Mouse (Mus musculus): ENCODE measurements around the gene Srrm4. TPM values are rescaled to one million over a fixed set of nuclear protein-coding genes. Genes with fewer than 3 reads are reported as not detected.
A peak's percentile ranks its signal among the peaks of the same experiment; 100 is the strongest.

Srrm4 gene
- polyA plus RNA-seq, 1 experiment from 2014 or later = 32.0 TPM

DNA sequence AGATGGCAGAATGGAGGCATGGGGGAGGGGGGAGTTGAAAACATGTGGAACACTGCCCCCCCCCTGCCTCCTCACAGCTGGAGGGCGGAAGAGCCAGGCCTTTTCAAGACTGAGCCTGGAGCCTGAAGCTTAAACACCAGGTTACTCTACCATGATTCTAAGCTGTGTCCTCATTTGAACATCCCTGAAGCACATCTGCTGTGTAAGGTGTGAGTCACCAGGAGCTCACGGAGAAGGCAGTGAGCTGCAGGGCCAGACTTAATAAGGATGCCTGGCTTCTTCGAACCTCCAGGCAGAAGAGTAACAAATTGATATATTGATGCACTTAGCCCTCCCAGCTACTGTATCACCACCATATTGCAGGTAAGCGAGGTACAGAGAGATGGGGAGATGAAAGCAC lies 79.5 kb downstream of the Srrm4 start:
- DNase-seq (ENCODE audit: low spot score) (no peak), ATAC-seq (ENCODE audit: low FRiP score) (no peak)

DNA sequence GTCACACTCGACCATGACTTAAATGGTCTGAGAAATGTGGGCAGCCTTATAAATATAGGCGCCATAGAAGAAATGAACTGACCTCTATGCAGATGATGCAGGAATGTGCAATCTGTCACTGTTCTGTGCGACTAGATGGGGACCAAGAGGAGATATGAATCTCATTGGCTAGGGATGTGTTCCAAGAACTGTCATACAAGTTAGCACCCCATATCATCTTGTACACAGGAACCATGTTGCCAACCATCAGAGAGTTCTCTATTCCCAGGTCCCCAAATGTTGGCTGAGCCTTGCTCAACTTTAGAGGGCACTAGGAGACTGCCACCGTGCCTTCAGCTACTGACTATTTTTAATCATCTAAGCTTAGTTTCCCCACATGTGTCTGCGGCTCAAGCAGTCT lies 81.4 kb downstream of the Srrm4 start:
- DNase-seq (ENCODE audit: low spot score) = no peak
- Histone ChIP-seq H3K27me3 (ENCODE audit: control insufficient read depth, insufficient read depth, low read length) (no peaks in the 10 kb centered on the region), H3K4me2 (replicated peaks; ENCODE audit: low read depth, low read length) (no peak overlapping the region), H3K9me3 (ENCODE audit: control insufficient read depth, low read length) (no peaks in the 10 kb centered on the region), H3K36me3 (ENCODE audit: control insufficient read depth, insufficient read depth, low read length) (no peaks in the 10 kb centered on the region), H3K4me1 (replicated peaks; ENCODE audit: control insufficient read depth, insufficient read depth, low read length) (no peaks in the 10 kb centered on the region), H3K27ac (ENCODE audit: low read depth, low read length) (no peak overlapping the region), H3K4me3 (ENCODE audit: low read depth, low read length) (no peak overlapping the region), H3K9ac (ENCODE audit: low read depth, low read length) (no peak overlapping the region)
- WGBS = 89% methylated on average over 5 of the region's 5 CpGs
- ATAC-seq (ENCODE audit: low FRiP score) = no peak

More for the DNA sequence above, 79.5 kb downstream of the Srrm4 start:
- Histone ChIP-seq H3K9me3 (ENCODE audit: control insufficient read depth, low read length) (no peaks in the 10 kb centered on the region), H3K9ac (ENCODE audit: low read depth, low read length) (no peak overlapping the region), H3K36me3 (ENCODE audit: control insufficient read depth, insufficient read depth, low read length) (no peaks in the 10 kb centered on the region), H3K27ac (ENCODE audit: low read depth, low read length) (no peak overlapping the region), H3K4me2 (replicated peaks; ENCODE audit: low read depth, low read length) (no peak overlapping the region), H3K4me1 (replicated peaks; ENCODE audit: control insufficient read depth, insufficient read depth, low read length) (no peaks in the 10 kb centered on the region), H3K4me3 (ENCODE audit: low read depth, low read length) (no peak overlapping the region), H3K27me3 (ENCODE audit: control insufficient read depth, insufficient read depth, low read length) (no peaks in the 10 kb centered on the region)
- 78% methylated on average over 4 of the region's 4 CpGs for WGBS

- Histone ChIP-seq H3K4me1 (replicated peaks; ENCODE audit: control insufficient read depth, insufficient read depth, low read length) (0 out of 2 replicates have a peak, but pooled peaks cover 3% of the 10 kb centered on the region), H3K36me3 (ENCODE audit: control insufficient read depth, insufficient read depth, low read length) (no peaks in the 10 kb centered on the region), H3K4me3 (ENCODE audit: low read depth, low read length) (no peak overlapping the region), H3K27ac (ENCODE audit: low read depth, low read length) (no peak overlapping the region), H3K27me3 (ENCODE audit: control insufficient read depth, insufficient read depth, low read length) (no peaks in the 10 kb centered on the region), H3K4me2 (replicated peaks; ENCODE audit: low read depth, low read length) (no peak overlapping the region), H3K9ac (ENCODE audit: low read depth, low read length) (no peak overlapping the region), H3K9me3 (ENCODE audit: control insufficient read depth, low read length) (no peaks in the 10 kb centered on the region)
- ATAC-seq (ENCODE audit: low FRiP score) (no peak), DNase-seq (ENCODE audit: low spot score) (peak; percentile 32)
- 64% methylated on average over 15 of the region's 15 CpGs for WGBS
Observed at GRCm38 (mm10) chr5:116501342-116501741, 90.3 kb downstream of the Srrm4 start.

GRCm38 (mm10) chr5:116498880-116499640 lies 92.6 kb downstream of the Srrm4 start:
- H3K4me3 ChIP-seq (ENCODE audit: low read depth, low read length) = no peak overlapping the region
- no peak for ATAC-seq (ENCODE audit: low FRiP score)
- H3K27ac ChIP-seq (ENCODE audit: low read depth, low read length) = no peak overlapping the region
- no peak overlapping the region for H3K9ac ChIP-seq (ENCODE audit: low read depth, low read length)
- DNase-seq (ENCODE audit: low spot score) = no peak
- H3K4me1 ChIP-seq (replicated peaks; ENCODE audit: control insufficient read depth, insufficient read depth, low read length) = 0 out of 2 replicates have a peak, but pooled peaks cover 3% of the 10 kb centered on the region
- no peaks in the 10 kb centered on the region for H3K27me3 ChIP-seq (ENCODE audit: control insufficient read depth, insufficient read depth, low read length)
- 77% methylated on average over 19 of the region's 19 CpGs for WGBS
- H3K36me3 ChIP-seq (ENCODE audit: control insufficient read depth, insufficient read depth, low read length) = no peaks in the 10 kb centered on the region
- H3K4me2 ChIP-seq (replicated peaks; ENCODE audit: low read depth, low read length) = no peak overlapping the region
- no peaks in the 10 kb centered on the region for H3K9me3 ChIP-seq (ENCODE audit: control insufficient read depth, low read length)

- Histone ChIP-seq H3K27me3 (ENCODE audit: control insufficient read depth, insufficient read depth, low read length) (no peaks in the 10 kb centered on the region), H3K9ac (ENCODE audit: low read depth, low read length) (no peak overlapping the region), H3K9me3 (ENCODE audit: control insufficient read depth, low read length) (no peaks in the 10 kb centered on the region), H3K4me3 (ENCODE audit: low read depth, low read length) (no peak overlapping the region), H3K4me1 (replicated peaks; ENCODE audit: control insufficient read depth, insufficient read depth, low read length) (0 out of 2 replicates have a peak, but pooled peaks cover 3% of the 10 kb centered on the region), H3K27ac (ENCODE audit: low read depth, low read length) (no peak overlapping the region), H3K36me3 (ENCODE audit: control insufficient read depth, insufficient read depth, low read length) (no peaks in the 10 kb centered on the region), H3K4me2 (replicated peaks; ENCODE audit: low read depth, low read length) (no peak overlapping the region)
- DNase-seq (ENCODE audit: low spot score) (no peak), ATAC-seq (ENCODE audit: low FRiP score) (0 out of 2 replicates have a peak, but pooled peaks have one; percentile 29)
- 77% methylated on average over 5 of the region's 5 CpGs for WGBS
Observed at GRCm38 (mm10) chr5:116497866-116498265, 93.8 kb downstream of the Srrm4 start.

DNA sequence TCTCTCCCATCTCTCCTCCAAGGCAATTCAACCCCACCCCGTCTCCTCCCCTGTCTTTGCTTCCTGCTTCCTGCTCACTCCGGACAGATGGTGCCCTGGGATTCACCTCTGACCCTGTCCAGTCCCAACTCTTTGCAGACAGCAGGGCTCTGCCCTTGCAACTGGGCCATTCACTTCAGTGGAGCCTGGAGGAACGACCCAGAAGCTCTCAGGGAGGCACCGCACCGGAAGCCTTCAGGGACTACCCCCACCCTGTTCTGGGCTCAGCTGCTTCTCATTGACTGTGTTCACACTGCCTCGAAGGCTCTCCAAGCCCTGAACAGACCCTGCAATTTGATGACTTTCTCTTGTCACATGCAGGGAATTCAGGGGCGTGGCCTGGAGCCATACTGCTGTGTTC lies 94.4 kb downstream of the Srrm4 start:
- Histone ChIP-seq H3K4me2 (replicated peaks; ENCODE audit: low read depth, low read length) (no peak overlapping the region), H3K27me3 (ENCODE audit: control insufficient read depth, insufficient read depth, low read length) (no peaks in the 10 kb centered on the region), H3K4me3 (ENCODE audit: low read depth, low read length) (no peak overlapping the region), H3K9me3 (ENCODE audit: control insufficient read depth, low read length) (no peaks in the 10 kb centered on the region), H3K9ac (ENCODE audit: low read depth, low read length) (no peak overlapping the region), H3K27ac (ENCODE audit: low read depth, low read length) (no peak overlapping the region), H3K4me1 (replicated peaks; ENCODE audit: control insufficient read depth, insufficient read depth, low read length) (0 out of 2 replicates have a peak, but pooled peaks cover 3% of the 10 kb centered on the region), H3K36me3 (ENCODE audit: control insufficient read depth, insufficient read depth, low read length) (no peaks in the 10 kb centered on the region)
- WGBS = 29% methylated on average over 7 of the region's 7 CpGs
- peak; percentile 50 for ATAC-seq (ENCODE audit: low FRiP score)
- peak; percentile 35 for DNase-seq (ENCODE audit: low spot score)

DNA sequence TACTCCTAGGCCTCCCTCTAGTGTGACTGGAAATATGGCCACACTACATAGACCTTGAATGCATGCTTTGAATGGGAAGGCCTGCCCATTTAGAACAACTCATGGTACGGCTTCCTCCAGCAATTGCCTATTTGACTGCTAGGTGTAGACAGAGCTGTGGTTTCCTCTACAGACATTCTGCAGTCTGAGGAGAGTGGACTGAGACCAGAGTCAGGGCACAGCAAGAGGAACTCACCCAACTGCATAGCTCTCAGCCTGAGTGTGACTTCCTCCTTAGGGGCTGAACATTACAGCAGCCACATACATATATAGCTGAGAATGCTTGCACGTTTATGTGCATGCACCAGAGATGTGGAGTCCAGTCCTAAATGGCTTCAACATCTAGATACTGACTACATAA lies 94.9 kb downstream of the Srrm4 start:
- no peaks in the 10 kb centered on the region for H3K9me3 ChIP-seq (ENCODE audit: control insufficient read depth, low read length)
- DNase-seq (ENCODE audit: low spot score) (no peak), ATAC-seq (ENCODE audit: low FRiP score) (no peak)
- H3K4me3 ChIP-seq (ENCODE audit: low read depth, low read length) = no peak overlapping the region
- 89% methylated on average over 2 of the region's 2 CpGs for WGBS
- no peaks in the 10 kb centered on the region for H3K27me3 ChIP-seq (ENCODE audit: control insufficient read depth, insufficient read depth, low read length)
- no peak overlapping the region for H3K9ac ChIP-seq (ENCODE audit: low read depth, low read length)
- no peaks in the 10 kb centered on the region for H3K36me3 ChIP-seq (ENCODE audit: control insufficient read depth, insufficient read depth, low read length)
- no peak overlapping the region for H3K4me2 ChIP-seq (replicated peaks; ENCODE audit: low read depth, low read length)
- 0 out of 2 replicates have a peak overlapping the region, but pooled peaks have one; percentile 30 for H3K27ac ChIP-seq (ENCODE audit: low read depth, low read length)
- H3K4me1 ChIP-seq (replicated peaks; ENCODE audit: control insufficient read depth, insufficient read depth, low read length) = 0 out of 2 replicates have a peak, but pooled peaks cover 3% of the 10 kb centered on the region

- Histone ChIP-seq H3K27ac (ENCODE audit: low read depth, low read length) (no peak overlapping the region), H3K9me3 (ENCODE audit: control insufficient read depth, low read length) (no peaks in the 10 kb centered on the region), H3K4me1 (replicated peaks; ENCODE audit: control insufficient read depth, insufficient read depth, low read length) (0 out of 2 replicates have a peak, but pooled peaks cover 3% of the 10 kb centered on the region), H3K9ac (ENCODE audit: low read depth, low read length) (no peak overlapping the region), H3K36me3 (ENCODE audit: control insufficient read depth, insufficient read depth, low read length) (no peaks in the 10 kb centered on the region), H3K4me2 (replicated peaks; ENCODE audit: low read depth, low read length) (no peak overlapping the region), H3K4me3 (ENCODE audit: low read depth, low read length) (no peak overlapping the region), H3K27me3 (ENCODE audit: control insufficient read depth, insufficient read depth, low read length) (no peaks in the 10 kb centered on the region)
- 64% methylated on average over 9 of the region's 9 CpGs for WGBS
- DNase-seq (ENCODE audit: low spot score) (peak; percentile 35), ATAC-seq (ENCODE audit: low FRiP score) (no peak)
Observed at GRCm38 (mm10) chr5:116495466-116495865, 96.2 kb downstream of the Srrm4 start.

- H3K36me3 ChIP-seq (ENCODE audit: control insufficient read depth, insufficient read depth, low read length) = no peaks in the 10 kb centered on the region
- 65% methylated on average over 7 of the region's 7 CpGs for WGBS
- no peak overlapping the region for H3K9ac ChIP-seq (ENCODE audit: low read depth, low read length)
- H3K27me3 ChIP-seq (ENCODE audit: control insufficient read depth, insufficient read depth, low read length) = no peaks in the 10 kb centered on the region
- no peak for DNase-seq (ENCODE audit: low spot score)
- no peak for ATAC-seq (ENCODE audit: low FRiP score)
- H3K4me1 ChIP-seq (replicated peaks; ENCODE audit: control insufficient read depth, insufficient read depth, low read length) = 0 out of 2 replicates have a peak, but pooled peaks cover 3% of the 10 kb centered on the region
- H3K4me2 ChIP-seq (replicated peaks; ENCODE audit: low read depth, low read length) = no peak overlapping the region
- H3K4me3 ChIP-seq (ENCODE audit: low read depth, low read length) = no peak overlapping the region
- no peak overlapping the region for H3K27ac ChIP-seq (ENCODE audit: low read depth, low read length)
- H3K9me3 ChIP-seq (ENCODE audit: control insufficient read depth, low read length) = no peaks in the 10 kb centered on the region
Observed at GRCm38 (mm10) chr5:116494377-116494776, 97.2 kb downstream of the Srrm4 start.
